Mouse (Mus musculus) neutrophil, adult 5-6 weeks (primary cell): Measurements from ENCODE around the gene Clk1. TPM values are rescaled to one million over a fixed set of nuclear protein-coding genes. Genes with fewer than 3 reads are reported as not detected.
"Not testable (repeated sequence)": the region's sequence is repeated elsewhere in the genome, so short reads cannot be mapped to it uniquely, and the experiment has no call there.

Experiments used
- ATAC-seq: fragments of 151-379, 151-347 bp; 2 replicates; pipeline ENCODE4 v1.8.0; 2017; ENCODE audit warnings: mild to moderate bottlenecking, moderate TSS enrichment; ENCODE audit not compliant: insufficient number of reproducible peaks, poor library complexity, low FRiP score, severe bottlenecking; ENCODE audit errors: extremely low read depth
- total RNA-seq: library from RNA; stranded (forward); fragments of 200-1000 nt; gene quantifications from 2 replicates; pipeline ENCODE4 v1.2.3, GENCODE M21; 2017

Clk1 gene
- total RNA-seq, 1 experiment from 2014 or later, result 1,572 TPM

DNA sequence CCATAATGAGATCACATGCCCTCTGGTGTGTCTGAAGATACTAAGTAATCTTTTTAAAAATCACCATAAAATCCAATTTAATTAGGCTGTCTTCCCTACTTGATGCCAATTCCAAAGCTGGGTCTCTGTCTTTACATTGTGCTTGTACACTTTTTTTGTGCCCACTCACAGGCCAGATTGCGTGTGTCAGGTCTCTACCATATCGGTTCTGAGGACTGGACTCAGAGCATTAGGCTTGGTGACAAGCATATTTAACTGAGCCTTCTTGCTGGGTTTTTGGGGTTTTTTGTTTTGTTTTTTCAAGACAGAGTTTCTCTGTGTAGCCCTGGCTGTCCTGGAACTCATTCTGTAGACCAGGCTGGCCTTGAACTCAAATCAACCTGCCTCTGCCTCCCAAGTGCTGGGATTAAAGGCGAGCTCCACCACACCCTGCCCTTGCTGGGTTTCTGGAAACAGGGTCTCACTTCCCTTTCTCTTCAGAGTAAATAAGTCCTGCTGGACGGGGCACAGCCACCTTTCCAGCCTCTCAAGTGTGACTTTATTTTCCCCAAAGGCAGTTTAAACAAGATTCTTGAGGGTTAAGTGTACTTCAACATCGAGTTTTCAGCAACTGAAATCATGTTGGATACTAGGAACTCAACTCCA is 14.2 kb downstream of the Clk1 start:
- no peak for ATAC-seq

DNA sequence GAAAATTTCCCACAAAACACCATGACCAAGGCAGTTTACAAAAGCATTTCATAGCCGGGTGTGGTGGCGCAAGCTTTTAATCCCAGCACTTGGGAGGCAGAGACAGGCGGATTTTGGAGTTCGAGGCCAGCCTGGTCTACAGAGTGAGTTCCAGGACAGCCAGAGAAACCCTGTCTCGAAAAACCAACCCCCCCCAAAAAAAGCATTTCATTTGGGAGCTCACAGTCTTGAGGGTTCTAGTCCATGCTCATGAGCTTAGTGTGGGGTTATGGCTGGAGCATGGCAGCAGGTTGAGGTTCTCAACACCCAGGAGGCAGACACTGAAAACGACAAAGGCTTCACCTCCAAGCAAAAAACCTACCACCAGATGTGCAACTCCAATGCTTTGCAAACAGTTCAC is 15.7 kb downstream of the Clk1 start:
- no peak for ATAC-seq

DNA sequence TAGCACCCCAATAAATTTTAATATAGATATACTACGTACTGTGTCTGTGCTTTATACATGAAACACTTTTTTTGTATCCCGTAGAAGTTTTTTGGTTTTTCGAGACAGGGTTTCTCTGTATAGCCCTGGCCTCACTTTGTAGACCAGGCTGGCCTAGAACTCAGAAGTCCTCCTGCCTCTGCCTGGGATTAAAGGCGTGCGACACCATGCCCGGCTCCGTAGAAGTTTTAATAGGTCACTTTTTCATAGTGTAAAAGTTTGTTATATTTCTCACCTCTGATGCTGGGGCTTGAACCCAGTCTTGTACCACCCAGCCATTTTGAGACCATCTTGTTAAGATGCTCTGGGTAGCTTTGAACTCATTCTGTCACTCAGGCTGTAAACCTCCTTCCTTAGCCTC is 16.5 kb downstream of the Clk1 start:
- no peak for ATAC-seq

DNA sequence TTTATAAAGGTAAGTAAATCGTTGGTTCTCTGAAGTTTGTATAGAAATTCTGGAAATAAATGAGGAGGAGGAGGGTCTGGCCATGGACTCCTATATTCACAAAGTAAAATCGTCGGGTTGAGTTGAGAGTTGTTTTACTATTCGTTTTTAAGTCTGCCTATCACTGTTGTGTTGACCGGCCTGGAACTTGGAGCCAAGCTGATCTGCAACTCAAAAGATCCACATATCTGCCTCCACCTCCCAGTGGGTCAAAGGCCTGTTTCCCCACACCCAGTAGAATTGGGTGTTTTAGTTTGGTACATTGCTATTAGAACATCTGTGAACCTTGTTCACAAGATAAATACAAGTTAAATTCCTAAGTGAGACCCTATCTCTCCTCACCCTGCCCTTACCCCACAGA is 20.1 kb downstream of the Clk1 start:
- ATAC-seq, result no peak

DNA sequence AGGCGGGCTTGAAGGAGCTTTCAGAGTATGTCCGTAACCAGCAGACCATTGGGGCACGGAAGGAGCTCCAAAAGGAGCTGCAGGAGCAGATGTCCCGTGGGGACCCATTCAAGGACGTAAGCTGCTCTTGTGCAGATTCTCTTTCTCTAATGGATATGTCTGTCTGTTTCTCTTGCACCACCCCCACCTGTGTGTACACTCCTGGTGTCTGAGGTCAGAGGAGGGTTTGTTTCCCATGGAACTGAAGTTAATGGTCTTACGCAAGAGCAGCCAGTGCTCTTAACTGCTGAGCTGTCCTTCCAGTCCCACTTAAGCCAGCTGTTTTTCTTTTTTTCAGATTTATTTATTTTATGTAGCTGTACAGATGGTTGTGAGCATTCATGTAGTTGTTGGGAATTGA is 22.5 kb downstream of the Clk1 start:
- ATAC-seq, result no peak

DNA sequence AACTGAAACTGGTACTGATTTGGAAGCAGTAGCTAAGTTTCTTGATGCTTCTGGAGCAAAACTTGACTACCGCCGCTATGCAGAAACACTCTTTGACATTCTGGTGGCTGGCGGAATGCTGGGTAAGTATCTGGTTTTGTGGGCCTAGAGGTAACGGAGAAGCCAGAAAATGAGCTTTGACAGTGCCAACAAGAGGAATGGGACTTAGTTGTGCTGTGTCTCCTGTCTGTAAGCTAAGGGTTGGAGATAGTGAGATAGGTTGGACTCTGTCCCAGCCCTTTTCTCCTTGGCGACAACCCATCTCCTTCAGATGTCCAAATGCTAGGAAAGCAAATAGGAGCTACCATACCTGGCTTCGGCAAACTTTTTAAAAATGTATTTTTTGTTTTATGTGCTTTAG is 26.1 kb downstream of the Clk1 start:
- ATAC-seq, result no peak

DNA sequence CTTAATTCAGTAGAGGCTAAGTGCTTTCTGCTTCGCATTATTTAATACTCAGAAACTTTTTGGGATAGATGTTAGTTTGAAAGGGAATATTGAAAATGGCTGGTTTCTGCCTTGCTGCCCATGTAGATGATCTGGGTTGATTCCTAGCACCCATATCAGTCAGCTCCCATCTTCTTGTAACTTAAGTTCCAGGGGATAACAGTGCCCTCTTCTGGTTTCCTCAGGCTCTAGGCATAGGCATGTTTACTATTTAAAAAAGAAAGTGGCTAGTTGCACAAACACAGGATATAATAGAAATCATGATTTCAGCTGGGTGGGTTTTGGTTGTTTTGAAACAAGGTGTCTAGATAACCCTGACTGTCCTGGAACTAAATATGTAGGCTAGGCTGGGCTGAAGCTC is 27.7 kb downstream of the Clk1 start:
- ATAC-seq, result no peak

DNA sequence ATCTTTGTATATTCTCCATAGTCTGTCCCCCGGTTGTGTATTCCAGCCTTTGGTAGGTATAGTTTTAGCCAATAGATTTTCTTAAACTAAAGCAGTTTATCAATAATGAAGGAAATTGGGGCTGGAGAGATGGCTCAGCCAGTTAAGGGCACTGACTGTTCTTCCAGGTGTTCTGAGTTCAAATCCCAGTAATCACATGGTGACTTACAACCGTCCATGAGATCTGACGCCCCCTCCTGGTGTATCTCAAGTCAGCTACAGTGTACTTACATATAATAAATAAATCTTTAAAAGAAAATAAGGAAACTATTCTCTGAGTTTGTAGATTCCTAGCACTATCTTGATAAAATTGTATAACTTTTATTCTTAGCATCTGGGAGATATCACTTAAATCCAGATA is 28.5 kb downstream of the Clk1 start:
- ATAC-seq, result no peak

DNA sequence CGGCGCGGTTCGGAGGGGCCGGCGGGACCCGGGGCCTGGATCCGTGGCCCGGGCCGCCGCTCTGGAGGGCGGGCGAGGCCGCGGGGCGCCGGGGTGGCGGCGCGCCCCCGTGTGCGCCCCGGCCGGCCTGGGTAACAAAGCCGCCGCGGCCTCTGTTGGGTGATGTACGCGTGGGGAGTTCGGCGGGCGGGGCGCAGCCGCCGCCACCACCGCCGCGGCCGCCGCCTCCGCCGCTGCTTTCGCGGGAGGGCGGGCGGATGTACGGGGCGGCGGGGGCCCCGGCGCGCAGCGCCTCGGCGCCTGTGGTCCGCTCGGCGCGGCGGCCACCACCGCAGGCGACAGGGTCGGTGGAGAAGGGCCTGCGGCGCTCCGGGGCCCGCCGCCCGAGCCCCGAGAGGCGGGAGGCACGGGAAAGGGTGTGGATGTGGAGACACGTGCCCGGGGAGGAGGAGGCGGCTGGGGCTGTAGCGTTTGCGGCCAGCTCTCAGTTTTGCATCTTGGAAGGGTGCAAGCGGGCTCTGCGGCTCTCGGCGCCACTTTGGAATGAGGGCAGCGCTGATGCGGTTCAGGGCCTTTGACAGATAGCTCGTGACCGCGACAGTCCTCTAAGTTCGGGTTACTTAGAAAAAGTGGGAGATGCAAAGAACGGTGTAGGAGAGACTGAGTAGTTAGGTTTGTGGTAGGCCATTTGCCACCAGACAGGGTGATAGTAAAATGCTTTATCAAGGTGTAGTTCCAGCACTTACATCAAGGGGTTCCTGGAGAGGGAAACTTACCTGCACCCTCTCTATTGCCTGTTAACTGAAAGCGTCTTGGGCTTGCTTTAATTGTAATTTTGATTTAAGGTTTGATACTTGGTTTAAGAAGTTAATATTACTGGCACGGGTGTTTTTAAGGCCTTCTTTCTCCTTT is 30.3 kb downstream of the Clk1 start:
- ATAC-seq, result peak; percentile 37; the same call in 1 of the 2 replicates

DNA sequence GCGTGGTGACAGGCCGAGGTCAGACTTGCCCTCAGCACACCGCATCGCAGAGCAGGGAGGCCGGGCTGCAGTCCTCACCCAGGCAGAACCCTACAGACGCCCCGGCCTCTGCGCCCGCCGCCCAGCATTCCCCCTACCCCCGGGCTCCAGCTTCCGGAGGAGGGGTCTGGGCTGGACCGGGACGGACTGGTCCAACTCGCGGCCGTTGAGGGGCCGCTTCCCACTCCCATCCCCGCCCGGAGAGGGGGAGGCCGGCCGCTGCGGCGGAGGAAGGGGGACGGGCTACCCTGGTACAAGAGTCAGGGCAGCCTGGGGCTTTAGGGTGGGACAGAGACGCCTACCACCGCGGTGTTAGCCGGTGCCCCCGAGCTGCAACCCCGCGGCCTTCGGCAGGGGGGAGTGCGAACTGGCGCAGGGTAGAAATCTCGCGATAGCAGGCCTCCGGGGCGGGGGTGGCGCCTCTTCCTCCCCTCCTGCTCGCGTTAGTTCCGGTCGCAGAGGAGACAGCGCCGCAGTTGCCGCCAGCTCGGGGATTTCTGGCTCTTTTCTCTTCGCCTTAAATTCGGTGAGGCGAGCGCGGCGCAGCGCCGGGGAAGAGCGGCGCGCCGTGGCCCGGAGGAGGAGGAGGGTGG is 31.1 kb downstream of the Clk1 start, which contains the start of gene Bzw1:
Gene Bzw1 (plus strand): TSS at position 247 of the 632 bp plus-strand sequence.
- peak; percentile 90 for ATAC-seq

DNA sequence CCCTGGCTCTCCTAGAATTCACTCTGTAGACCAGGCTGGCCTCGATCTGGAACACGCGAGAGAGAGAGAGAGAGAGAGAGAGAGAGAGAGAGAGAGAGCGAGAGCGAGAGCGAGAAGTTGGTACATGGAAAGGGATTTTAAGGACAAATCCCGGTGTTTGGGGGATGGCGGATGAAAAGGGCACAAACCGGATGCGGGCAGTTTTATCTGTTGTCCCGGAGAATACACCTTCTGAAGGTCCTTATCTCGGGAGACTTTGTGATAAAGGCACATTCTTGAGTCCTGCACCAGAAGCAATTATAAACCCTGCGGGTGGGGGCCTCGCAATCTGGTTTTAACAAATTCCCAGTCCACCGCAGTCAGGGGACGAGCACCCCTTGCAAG is 31.6 kb downstream of the Clk1 start:
- no peak for ATAC-seq

DNA sequence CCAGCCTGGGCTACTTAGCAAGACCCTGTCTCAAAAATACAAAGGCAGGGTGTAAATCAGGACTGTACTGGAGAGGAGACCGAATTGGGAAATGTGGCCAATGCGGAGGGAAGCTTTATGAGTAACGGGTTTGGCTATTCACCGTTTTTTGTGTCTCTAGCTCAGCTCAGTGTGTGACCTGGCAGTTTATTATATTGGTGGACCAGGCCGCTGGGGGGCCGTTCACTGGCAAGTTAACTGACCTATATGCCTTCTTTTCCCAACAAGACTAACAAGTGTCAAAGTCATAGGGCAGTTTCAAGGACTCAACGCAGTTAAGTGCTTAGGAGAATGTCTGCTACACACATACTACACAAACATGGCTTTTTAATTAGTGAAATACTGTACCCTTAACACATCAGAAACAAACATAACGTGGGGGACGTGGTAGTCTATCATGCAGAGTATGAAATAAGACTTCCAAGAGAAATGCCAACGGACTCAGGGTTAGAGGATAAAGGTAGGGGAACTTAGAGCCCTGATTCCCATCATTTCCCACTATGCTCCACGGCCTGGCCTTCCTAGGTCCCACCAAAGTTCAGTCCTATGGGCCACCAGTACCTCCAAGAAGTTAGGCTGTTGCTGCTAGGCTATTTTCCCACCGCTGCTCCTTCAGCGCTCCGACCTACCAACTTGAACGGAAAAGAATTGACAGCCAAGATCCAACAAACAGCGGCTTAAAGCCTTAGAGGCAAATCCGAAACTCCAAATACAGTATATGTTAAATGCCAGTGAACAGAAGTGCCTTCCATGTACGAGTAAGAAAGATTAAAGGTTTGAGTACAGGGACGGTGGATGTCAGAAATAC is 32.2 kb downstream of the Clk1 start:
- no peak for ATAC-seq

DNA sequence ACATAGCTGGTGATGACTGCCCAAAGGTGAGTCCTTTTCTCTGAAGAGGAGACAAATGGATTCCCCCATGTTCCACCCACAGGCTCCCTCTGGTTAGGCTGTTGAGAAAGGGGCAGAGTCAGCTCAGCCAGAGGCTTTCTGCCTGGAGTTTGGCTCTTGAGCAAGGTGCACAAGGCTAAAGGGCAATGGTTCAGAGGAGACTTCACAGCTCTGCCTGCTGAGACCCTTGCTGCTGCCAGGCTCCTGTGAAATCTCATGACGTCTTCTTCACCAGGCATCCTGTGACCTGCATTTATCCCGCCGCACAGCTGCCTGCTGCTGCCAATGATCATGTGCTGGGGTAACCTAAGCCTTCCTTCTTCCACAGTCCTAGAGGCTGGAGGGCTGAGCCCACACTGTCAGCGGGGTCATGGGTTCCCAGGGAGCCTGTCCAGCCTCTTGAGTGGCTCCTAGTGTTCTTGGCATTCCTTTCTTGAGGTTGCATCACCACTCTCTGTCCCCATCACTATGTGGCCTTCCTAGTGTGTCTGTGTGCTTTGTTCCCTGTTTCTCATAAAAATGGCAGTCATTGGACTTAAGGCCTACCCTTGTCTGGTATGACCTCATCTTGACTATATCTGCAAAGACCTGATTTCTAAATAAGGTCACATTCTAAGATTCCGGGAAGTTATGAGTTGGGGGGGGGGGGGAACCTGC is 41.1 kb downstream of the Clk1 start:
- ATAC-seq, result no peak

DNA sequence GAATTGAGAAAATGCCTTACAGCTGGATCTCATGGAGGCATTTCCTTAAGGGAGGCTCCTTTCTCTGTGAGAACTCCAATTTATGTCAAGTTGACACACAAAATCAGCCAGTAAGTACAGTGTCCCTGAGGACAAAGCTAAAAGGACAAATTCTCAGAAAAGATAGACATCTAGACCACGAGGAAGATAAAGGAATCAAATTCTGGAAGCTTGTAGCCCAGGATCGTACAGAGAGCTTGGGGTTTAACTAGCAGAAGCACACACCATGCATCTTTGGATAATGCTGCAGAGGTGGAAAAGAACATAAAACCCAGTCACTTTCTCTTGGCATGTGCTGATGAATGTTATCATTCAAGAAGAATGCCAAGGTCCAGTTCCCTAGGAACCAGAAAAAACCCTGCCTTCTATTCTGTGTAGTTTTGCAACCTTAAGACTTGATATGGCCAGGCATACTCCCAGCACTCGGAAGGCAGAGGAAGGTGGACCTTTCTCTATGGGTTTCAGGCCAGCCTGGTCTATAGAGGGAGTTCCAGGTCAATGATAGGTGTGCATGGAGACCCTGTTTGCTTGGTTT is 48.2 kb downstream of the Clk1 start:
- no peak for ATAC-seq

DNA sequence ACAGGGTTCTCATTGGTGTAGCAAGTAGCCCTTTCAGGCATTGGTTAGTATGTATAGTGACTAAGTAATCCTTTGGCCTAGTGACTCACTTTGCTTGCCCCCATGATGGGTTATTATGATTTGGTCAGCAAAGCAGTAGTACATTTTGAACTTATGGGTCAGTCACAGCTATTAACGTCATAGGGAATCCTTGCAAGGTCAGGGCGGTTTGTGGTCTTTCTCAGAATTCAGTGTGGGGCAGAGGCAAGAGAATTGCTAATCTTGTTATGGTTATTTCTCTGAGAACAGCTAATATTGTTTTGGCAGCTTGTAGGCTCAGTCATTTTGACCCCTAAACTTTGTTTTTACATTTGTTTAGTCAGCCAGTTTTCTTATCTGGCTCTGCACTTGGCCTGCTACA is 49.6 kb downstream of the Clk1 start:
- not testable (repeated sequence) for ATAC-seq

DNA sequence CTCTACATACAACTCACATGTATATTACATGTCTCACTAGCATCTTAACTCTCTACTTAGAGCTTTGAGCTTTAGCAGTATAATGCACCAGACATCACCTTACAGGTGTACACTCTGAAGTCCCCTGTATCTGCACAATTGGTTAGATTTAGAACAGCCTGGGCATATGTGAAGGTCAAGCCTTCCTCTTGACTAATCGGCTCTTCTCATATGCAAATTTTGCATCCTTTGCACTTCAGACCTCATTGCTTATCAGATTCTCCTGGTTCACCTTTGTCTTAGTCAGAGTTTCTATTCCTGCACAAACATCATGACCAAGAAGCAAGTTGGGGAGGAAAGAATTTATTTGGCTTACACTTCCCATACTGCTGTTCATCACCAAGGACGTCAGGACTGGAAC is 54.1 kb downstream of the Clk1 start:
- no peak for ATAC-seq

DNA sequence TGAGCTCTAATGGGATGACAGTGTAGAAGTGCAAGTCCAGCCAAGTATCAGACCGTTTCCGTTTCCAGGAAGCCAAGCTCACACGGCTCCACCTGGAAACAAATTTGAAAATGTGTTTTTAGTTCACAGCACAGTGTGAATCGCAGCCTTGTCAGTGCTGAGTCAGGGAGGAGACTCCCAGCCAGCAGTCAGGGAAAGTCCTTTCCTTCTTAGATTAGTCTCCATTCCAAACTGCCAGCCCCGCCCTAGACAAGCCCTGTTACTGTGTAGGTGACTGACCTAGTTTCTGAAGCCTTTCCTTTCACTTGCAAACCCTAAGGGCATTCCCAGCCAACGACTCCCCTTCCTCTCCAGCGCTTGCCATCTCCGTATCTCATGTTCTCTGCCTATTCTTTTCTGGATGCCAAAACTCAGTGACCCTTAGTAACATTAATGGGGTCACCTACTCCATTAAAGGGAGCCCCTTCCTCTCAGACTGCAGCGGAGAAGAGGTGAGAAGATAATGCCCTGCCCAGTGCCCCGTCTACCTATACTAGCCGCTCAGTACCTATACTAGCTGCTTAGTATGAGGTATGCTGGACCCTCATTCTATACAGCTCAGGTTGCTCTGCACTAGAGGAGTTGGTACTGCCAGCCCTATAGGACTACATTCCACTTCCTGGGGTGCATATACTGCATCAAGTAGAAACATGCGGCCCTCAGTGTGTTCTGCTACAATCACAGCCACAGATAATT is 57.0 kb downstream of the Clk1 start:
- no peak for ATAC-seq

DNA sequence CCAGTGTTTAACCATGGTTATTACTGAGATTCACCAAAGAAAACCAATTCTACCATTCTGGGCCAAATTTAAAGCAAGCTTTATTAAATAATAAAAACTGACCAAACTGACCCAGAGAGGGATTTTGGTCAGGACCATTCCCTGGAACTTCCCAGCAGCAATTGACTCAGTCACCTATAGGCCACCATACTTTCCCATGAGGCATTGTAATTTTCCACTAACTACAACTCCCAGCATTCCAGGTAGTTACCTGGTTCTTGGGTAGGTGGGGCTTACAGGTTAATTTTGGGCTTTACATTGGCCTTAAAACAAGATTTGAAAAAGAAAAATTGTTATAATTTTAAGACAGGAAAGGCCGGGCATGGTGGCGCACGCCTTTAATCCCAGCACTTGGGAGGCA is 58.0 kb downstream of the Clk1 start:
- ATAC-seq, result no peak
